Mouse (Mus musculus) Patski (cell line): ENCODE data around the gene Efna3. TPM values are rescaled to one million over a fixed set of nuclear protein-coding genes. Genes with fewer than 3 reads are reported as not detected.

Experiments
- ATAC-seq: fragments of 100-300 bp; one replicate; pipeline ENCODE4 v1.8.0; 2021
- CTCF ChIA-PET: fragments of 350-600 bp; sonication (Branson Sonifier 250); formaldehyde crosslinking; loops from one replicate; lab custom pipeline; 2022; ENCODE audit warnings: inconsistent platforms; lab: Charles Lee
- POLR2A ChIA-PET: fragments of 350-600 bp; sonication (Branson Sonifier 250); formaldehyde crosslinking; loops from one replicate; lab custom pipeline; 2022; ENCODE audit warnings: antibody characterized with exemption, inconsistent platforms; lab: Charles Lee
- DNase-seq: peaks from one replicate; pipeline ENCODE4 v3.0.0-alpha.2; 2011; ENCODE audit warnings: low read depth, low spot score
- H3K27me3 ChIP-seq: fragments of 371-371 bp; one replicate; pipeline ENCODE4 v1.5.1; 2021
- CTCF ChIP-seq: fragments of 100-300 bp; IDR thresholded peaks from one replicate; pipeline ENCODE4 v1.5.1; 2021
- in situ Hi-C: fragments of 300-500 bp; cut with MboI; formaldehyde crosslinking; loops from 3 replicates; pipeline ENCODE4 v1.11.1; 2018; ENCODE audit warnings: low pct_unique_long_range_greater_than_20kb, mixed read lengths
- polyA plus RNA-seq: library from polyadenylated mRNA; unstranded; gene quantifications from one replicate; pipeline ENCODE4 v1.2.3, GENCODE M21; 2021

Efna3 gene
- polyA plus RNA-seq, 1 experiment from 2014 or later, result 9.4 TPM

DNA sequence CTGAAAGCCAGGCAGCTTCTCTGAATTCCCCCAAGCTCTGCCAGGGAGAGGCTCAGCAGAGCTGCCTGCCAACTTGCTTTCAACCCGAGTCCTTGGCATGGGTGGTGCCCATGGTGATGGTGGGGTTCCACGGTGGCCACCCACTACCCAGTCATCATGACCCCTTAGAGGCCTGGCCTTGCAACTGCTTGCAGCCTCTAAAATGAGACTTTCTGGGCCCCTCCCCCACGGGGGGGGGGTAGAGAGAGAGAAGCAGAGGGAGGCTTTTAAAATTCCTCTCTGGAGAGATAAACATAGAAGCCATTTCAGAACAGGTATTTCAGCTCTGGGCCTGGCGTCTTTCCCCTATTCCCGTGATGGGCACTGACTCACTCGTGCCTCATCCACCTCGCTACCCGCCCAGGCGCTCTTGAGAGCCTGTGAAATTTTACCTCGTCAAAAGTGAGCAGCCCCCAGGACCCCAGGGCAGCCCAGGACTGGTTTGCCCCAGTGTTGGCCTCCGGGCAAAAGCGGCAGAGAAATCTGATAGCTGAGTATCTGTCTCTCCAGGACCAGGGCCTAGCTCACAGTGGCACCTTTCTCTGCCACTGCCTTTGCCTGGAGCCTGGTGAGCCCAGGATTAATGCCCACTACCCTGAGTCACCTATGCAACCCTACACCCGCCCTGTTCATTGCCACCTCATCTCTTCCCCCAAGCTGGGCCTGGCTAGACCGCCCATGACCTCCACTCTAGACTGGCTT, 45.3 kb downstream of the Efna3 start:
- ChIA-PET POLR2A (interaction anchor here (0.5 to 5.1 kb wide), 6 partner anchors 9 to 176 kb away, joined by 3 to 39 read pairs (median 18); partner anchors contain the start of genes Fdps, Gm43738, Krtcap2 and Scamp3), CTCF (interaction anchor here (0.7 to 3.5 kb wide), 8 partner anchors 9 to 32 kb away, joined by 3 to 18 read pairs (median 3); partner anchors contain the start of genes Krtcap2 and Trim46)
- in situ Hi-C loops, result no loop called here
- H3K27me3 ChIP-seq, result no peaks in the 10 kb centered on the region
- no peak for TF ChIP-seq CTCF
- ATAC-seq (peak; percentile 2), DNase-seq (no peak)

DNA sequence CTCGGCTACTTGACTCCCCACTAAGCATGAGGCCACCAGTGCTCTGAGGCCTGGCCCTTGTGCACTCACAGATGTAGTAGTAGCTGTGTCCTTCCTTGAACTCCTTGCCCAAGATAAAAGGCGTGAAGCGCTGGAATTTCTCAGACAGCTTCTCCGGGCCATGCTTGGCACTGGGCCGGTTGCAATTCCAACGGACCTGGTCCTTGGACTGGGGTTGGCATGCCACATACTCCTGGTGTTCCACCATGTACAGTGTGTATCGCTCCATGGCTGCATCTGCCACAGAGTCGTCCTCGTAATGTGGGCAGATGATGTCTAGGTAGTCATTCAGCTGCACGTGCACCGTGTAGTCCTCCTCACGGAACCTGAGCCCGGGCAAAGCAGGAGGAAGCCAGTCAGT, 46.7 kb downstream of the Efna3 start:
- no peak for TF ChIP-seq CTCF
- ATAC-seq (no peak), DNase-seq (no peak)
- CTCF ChIA-PET, result no interaction called here
- in situ Hi-C loops, result no loop called here
- POLR2A ChIA-PET, result interaction anchor here (5.1 kb wide), 1 partner anchor 12 kb away, joined by 31 read pairs; no protein-coding TSS in a partner anchor
- no peaks in the 10 kb centered on the region for H3K27me3 ChIP-seq

DNA sequence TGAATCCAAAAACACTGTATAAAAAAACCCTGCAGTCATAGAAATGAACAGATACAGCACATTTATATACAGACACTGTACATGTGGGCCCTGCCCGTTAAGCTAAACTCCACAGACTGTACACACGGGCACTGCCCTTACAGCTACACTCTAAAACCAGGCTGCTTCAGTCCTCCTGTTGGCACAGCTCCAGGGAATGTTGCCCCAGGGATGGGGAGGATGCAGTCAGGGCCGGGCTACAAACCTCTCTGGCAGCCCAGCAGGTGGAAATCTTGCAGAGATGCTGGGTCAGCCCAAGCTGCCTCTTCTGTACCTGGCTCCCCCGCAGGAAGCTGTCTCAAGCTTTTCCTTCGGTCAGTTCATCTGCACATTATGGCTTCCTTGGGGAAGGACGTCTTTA, 51.0 kb downstream of the Efna3 start:
- POLR2A ChIA-PET, result interaction anchor here (0.6 to 1.9 kb wide), 4 partner anchors 23 to 51 kb away, joined by 3 to 5 read pairs (median 4); partner anchors contain the start of gene Efna3

DNA sequence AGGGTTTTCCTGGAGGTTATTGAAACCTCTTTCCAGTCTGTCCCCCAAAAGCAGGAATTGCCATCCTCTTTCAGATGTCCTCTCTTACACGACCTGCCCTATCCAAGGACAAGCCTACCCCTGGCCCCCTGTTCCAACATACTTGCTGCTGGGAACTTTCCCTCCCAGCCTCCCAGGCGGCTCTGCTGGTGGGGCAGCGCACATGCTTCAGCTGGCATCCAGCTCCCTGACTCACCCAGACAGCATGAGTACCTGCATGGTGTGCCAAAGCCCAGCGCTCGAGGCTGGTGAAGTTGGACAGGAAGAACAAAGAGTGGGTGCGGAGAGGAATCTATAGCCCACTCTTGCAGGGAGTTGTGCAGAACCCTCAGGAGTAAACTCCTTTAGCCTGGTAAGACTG, 51.9 kb downstream of the Efna3 start:
- TF ChIP-seq CTCF, result no peak
- ChIA-PET POLR2A (interaction anchor here (0.6 to 5.1 kb wide), 8 partner anchors 7 to 183 kb away, joined by 3 to 31 read pairs (median 4); partner anchors contain the start of genes Krtcap2 and Trim46), CTCF (interaction anchor here (1.0 to 4.0 kb wide), 6 partner anchors 8 to 29 kb away, joined by 3 to 35 read pairs (median 6); partner anchors contain the start of genes Krtcap2 and Trim46)
- no peaks in the 10 kb centered on the region for H3K27me3 ChIP-seq
- DNase-seq (no peak), ATAC-seq (peak; percentile 37)
- in situ Hi-C loops, result no loop called here

More for the DNA sequence above, 51.0 kb downstream of the Efna3 start:
- no peak for ATAC-seq
- no peak for TF ChIP-seq CTCF
- in situ Hi-C loops, result no loop called here
- DNase-seq, result no peak
- CTCF ChIA-PET, result interaction anchor here (0.9 to 4.0 kb wide), 7 partner anchors 8 to 40 kb away, joined by 3 to 35 read pairs (median 4); partner anchors contain the start of genes Efna1, Krtcap2 and Trim46
- no peaks in the 10 kb centered on the region for H3K27me3 ChIP-seq

DNA sequence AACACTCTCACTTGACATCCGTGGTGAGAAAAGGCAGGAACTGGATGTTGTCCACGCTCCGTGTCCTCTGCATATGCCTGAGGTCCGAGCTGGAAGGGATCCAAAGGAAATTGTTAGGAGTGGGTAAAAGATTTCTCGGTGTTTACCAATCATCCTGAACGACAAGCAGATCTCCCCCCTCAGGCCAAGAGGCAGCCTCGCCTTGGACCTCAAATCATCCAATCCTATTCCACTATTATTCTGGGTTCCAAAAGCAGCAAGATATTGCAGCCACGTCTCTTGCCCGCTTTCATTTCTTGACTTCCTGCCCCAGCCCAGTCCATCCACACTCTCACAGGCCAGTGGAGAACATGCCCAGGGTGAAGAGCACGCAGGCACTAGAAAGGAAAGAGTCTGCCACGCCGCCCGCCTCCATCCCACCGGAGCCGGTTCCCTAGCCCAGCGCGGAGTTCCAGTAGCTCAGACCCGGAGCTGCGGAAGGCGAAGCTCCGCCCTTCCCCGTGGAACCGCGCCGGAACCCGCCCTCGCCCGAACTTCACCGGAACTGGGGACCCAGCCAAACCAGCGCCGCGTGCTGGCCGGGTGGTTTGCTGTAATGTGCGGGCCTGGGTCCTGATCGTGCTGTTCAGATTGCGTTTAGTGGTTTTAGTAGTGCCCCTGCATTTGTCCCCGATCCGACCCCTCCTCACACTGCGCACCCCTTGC, 52.6 kb downstream of the Efna3 start, which contains the start of gene Slc50a1:
Slc50a1 (minus strand) TSS at position 520 of the 705 bp plus-strand sequence.
- DNase-seq (no peak), ATAC-seq (peak; percentile 24)
- in situ Hi-C loops, result no loop called here
- H3K27me3 ChIP-seq, result no peaks in the 10 kb centered on the region
- no peak for TF ChIP-seq CTCF
- CTCF ChIA-PET, result interaction anchor here (1.1 to 4.0 kb wide), 5 partner anchors 12 to 29 kb away, joined by 3 to 35 read pairs (median 7); partner anchors contain the start of genes Krtcap2 and Trim46
- POLR2A ChIA-PET, result interaction anchor here (0.9 to 5.1 kb wide), 9 partner anchors 8 to 38 kb away, joined by 3 to 31 read pairs (median 3); partner anchors contain the start of genes Krtcap2 and Trim46

DNA sequence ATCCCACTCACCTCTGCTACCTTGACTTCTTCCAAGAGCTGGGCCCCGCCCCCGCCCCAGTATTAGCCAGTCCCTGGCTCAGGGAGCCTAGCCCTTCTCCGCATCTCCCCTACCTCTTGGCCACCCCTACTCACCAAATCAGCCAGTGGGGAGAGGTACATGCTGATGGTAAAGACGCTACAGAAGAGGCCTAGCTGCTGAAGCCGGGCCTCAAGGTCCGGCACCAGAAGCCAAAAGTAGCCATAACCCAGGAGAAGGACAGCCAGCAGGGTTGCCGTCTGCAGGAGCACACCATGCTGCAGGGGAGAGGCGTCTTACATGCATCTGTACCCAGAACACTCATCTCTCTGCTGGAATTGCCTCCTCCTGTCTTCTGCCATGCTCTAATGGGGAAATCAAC, 53.8 kb downstream of the Efna3 start:
- H3K27me3 ChIP-seq, result no peaks in the 10 kb centered on the region
- CTCF ChIA-PET, result interaction anchor here (0.6 to 4.0 kb wide), 4 partner anchors 9 to 23 kb away, joined by 3 to 35 read pairs (median 3); partner anchors contain the start of genes Krtcap2 and Trim46
- no peak for DNase-seq
- TF ChIP-seq CTCF, result no peak
- POLR2A ChIA-PET, result interaction anchor here (0.7 to 5.1 kb wide), 4 partner anchors 9 to 24 kb away, joined by 3 to 31 read pairs (median 4); no protein-coding TSS in a partner anchor
- in situ Hi-C loops, result no loop called here
- ATAC-seq, result no peak

DNA sequence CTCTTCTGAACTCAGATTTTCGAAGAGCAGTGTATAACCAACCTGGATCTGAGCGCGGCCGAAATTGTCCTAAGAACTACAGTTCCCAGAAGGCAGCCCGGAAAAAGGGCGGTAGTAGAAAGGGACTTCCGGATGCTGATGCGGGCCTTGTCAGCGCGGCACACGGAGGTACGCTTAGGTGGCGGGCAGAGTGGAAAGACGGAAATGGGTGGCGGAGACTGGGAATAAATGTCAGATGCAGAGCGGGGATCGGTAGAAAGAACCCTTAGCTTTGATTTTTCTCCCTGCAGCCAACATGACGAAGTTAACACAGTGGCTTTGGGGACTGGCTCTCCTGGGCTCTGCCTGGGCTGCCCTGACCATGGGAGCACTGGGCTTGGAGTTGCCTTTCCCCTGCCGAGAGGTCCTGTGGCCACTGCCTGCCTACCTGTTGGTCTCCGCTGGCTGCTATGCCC, 56.3 kb downstream of the Efna3 start:
- ATAC-seq (peak; percentile 74), DNase-seq (no peak)
- POLR2A ChIA-PET, result interaction anchor here (0.5 to 5.1 kb wide), 5 partner anchors 12 to 151 kb away, joined by 3 to 31 read pairs (median 4); partner anchors contain the start of genes Krtcap2 and Trim46
- no peak for TF ChIP-seq CTCF
- H3K27me3 ChIP-seq, result no peaks in the 10 kb centered on the region
- in situ Hi-C loops, result no loop called here
- CTCF ChIA-PET, result interaction anchor here (0.8 to 1.2 kb wide), 7 partner anchors 13 to 51 kb away, joined by 3 to 4 read pairs (median 3); partner anchors contain the start of genes Krtcap2 and Trim46

Other genes starting within 250 kb of the Efna3 start
- gene Rusc1, start 229.7 kb downstream of the Efna3 start, polyA plus RNA-seq, result 55.6 TPM
- gene Gm43738, start 221.9 kb downstream of the Efna3 start, polyA plus RNA-seq, result 0.19 TPM
- 191 TPM for gene Fdps, start 221.0 kb downstream of the Efna3 start, polyA plus RNA-seq
- gene Pklr, start 186.8 kb downstream of the Efna3 start, polyA plus RNA-seq, result 22.0 TPM
- 6.2 TPM for gene Hcn3, start 162.8 kb downstream of the Efna3 start, polyA plus RNA-seq
- gene Clk2, start 158.2 kb downstream of the Efna3 start, polyA plus RNA-seq, result 74.8 TPM
- 175 TPM for gene Scamp3, start 145.5 kb downstream of the Efna3 start, polyA plus RNA-seq
- 37.6 TPM for gene Fam189b, start 139.8 kb downstream of the Efna3 start, polyA plus RNA-seq
- 141 TPM for gene Gba, start 120.0 kb downstream of the Efna3 start, polyA plus RNA-seq
- 86.6 TPM for gene Thbs3, start 107.8 kb downstream of the Efna3 start, polyA plus RNA-seq
- 215 TPM for gene Mtx1, start 95.9 kb downstream of the Efna3 start, polyA plus RNA-seq
- gene Muc1, start 93.9 kb downstream of the Efna3 start, polyA plus RNA-seq, result 10.3 TPM
- gene Krtcap2, start 77.0 kb downstream of the Efna3 start, polyA plus RNA-seq, result 236 TPM
- 57.5 TPM for gene Trim46, start 76.7 kb downstream of the Efna3 start, polyA plus RNA-seq
- gene Dpm3, start 63.6 kb downstream of the Efna3 start, polyA plus RNA-seq, result 104 TPM
- 88.3 TPM for gene Slc50a1, start 52.4 kb downstream of the Efna3 start, polyA plus RNA-seq
- 97.1 TPM for gene Efna1, start 41.8 kb downstream of the Efna3 start, polyA plus RNA-seq
- gene Efna4, start 15.1 kb upstream of the Efna3 start, polyA plus RNA-seq, result 48.7 TPM
- gene Adam15, start 27.0 kb upstream of the Efna3 start, polyA plus RNA-seq, result 226 TPM
- gene Dcst2, start 39.0 kb upstream of the Efna3 start, polyA plus RNA-seq, result 0.06 TPM
- gene Dcst1, start 42.3 kb upstream of the Efna3 start, polyA plus RNA-seq, result 1.3 TPM
- gene Zbtb7b, start 71.8 kb upstream of the Efna3 start, polyA plus RNA-seq, result 73.7 TPM
- not detected for gene Lenep, start 79.8 kb upstream of the Efna3 start, polyA plus RNA-seq
- gene Flad1, start 88.9 kb upstream of the Efna3 start, polyA plus RNA-seq, result 40.6 TPM
- gene Cks1b, start 95.4 kb upstream of the Efna3 start, polyA plus RNA-seq, result 162 TPM
- 174 TPM for gene Shc1, start 95.5 kb upstream of the Efna3 start, polyA plus RNA-seq
- gene Pygo2, start 107.2 kb upstream of the Efna3 start, polyA plus RNA-seq, result 68.4 TPM
- 354 TPM for gene Pbxip1, start 113.7 kb upstream of the Efna3 start, polyA plus RNA-seq
- gene Pmvk, start 131.6 kb upstream of the Efna3 start, polyA plus RNA-seq, result 40.7 TPM
- gene Kcnn3, start 197.2 kb upstream of the Efna3 start, polyA plus RNA-seq, result 0.04 TPM